Mouse (Mus musculus): ENCODE results near the gene Tnn. TPM values are rescaled to one million over a fixed set of nuclear protein-coding genes. Genes with fewer than 3 reads are reported as not detected.
A peak's percentile ranks its signal among the peaks of the same experiment; 100 is the strongest.

Gene Tnn
- polyA plus RNA-seq (2021): 0.03 TPM

DNA sequence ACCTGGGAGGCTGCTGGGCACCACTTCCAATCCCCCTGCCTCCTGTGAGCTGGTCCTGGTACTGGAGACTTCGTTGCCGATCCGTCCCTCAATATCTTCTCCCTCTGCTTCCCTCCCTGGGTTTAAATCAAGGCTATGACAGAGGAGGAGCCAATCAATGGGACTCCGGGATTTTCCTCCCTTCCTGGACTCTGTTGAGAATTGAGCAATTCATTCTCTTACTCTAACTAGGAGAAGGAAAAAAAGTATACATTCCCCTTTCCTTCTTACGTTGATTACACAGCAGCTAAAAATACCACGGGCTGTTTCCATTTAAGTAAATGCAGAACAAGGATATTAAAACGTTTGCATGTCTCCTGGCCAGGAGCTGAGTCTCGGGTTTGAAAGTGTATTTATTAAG, at the start of gene Tnn:
TSS of gene Tnn (minus strand) at position 101 of the 400 bp plus-strand sequence.
- in situ Hi-C loops (cut with MboI; ENCODE audit: low pct_unique_long_range_greater_than_20kb): no loop called here
- DNase-seq (ENCODE audit: low read depth, low spot score) (no peak), ATAC-seq (no peak)
- ChIA-PET CTCF (interaction anchor here (1.1 kb wide), 1 partner anchor 26 kb away, joined by 3 read pairs; no protein-coding TSS in a partner anchor), POLR2A (no interaction called here)
- H3K27me3 ChIP-seq: peaks cover 6% of the 10 kb centered on the region
- TF ChIP-seq CTCF (IDR thresholded peaks at IDR 0.05): no peak

GRCm38 (mm10) chr1:160195337-160195663, 41.9 kb upstream of the Tnn start:
- POLR2A ChIA-PET: no interaction called here

GRCm38 (mm10) chr1:160194529-160195336, 41.4 kb upstream of the Tnn start, which contains the start of gene Mrps14:
Gene Mrps14 (plus strand): TSS chr1:160195215.
- POLR2A ChIA-PET: no interaction called here
- no peaks in the 10 kb centered on the region for H3K27me3 ChIP-seq
- CTCF ChIA-PET: interaction anchor here (1.0 kb wide), 1 partner anchor 19 kb away, joined by 4 read pairs; no protein-coding TSS in a partner anchor
- DNase-seq (ENCODE audit: low read depth, low spot score) (peak; percentile 83), ATAC-seq (peak; percentile 99)
- in situ Hi-C loops (cut with MboI; ENCODE audit: low pct_unique_long_range_greater_than_20kb): loop anchor here (10.0 kb wide), 1 partner anchor 180 kb away; no protein-coding TSS in a partner anchor
- TF ChIP-seq CTCF (IDR thresholded peaks at IDR 0.05): peak; percentile 98

More at GRCm38 (mm10) chr1:160195337-160195663, 41.9 kb upstream of the Tnn start:
- ATAC-seq: peak; percentile 40
- CTCF ChIA-PET: no interaction called here
- no peaks in the 10 kb centered on the region for H3K27me3 ChIP-seq
- TF ChIP-seq CTCF (IDR thresholded peaks at IDR 0.05): no peak
- in situ Hi-C loops (cut with MboI; ENCODE audit: low pct_unique_long_range_greater_than_20kb): loop anchor here (10.0 kb wide), 1 partner anchor 180 kb away; no protein-coding TSS in a partner anchor
- DNase-seq (ENCODE audit: low read depth, low spot score): no peak

- ATAC-seq: no peak
- no peak for DNase-seq (ENCODE audit: low read depth, low spot score)
- peak; percentile 61 for TF ChIP-seq CTCF (IDR thresholded peaks at IDR 0.05)
- in situ Hi-C loops (cut with MboI; ENCODE audit: low pct_unique_long_range_greater_than_20kb): loop anchor here (10.0 kb wide), 1 partner anchor 900 kb away; no protein-coding TSS in a partner anchor
- H3K27me3 ChIP-seq: peaks cover 3% of the 10 kb centered on the region
- ChIA-PET POLR2A (no interaction called here), CTCF (no interaction called here)
Measured at GRCm38 (mm10) chr1:160184506-160184905, 31.1 kb upstream of the Tnn start.

- POLR2A ChIA-PET: no interaction called here
- TF ChIP-seq CTCF (IDR thresholded peaks at IDR 0.05): no peak
- DNase-seq (ENCODE audit: low read depth, low spot score) (no peak), ATAC-seq (no peak)
- H3K27me3 ChIP-seq: peaks cover 3% of the 10 kb centered on the region
- in situ Hi-C loops (cut with MboI; ENCODE audit: low pct_unique_long_range_greater_than_20kb): loop anchor here (10.0 kb wide), 1 partner anchor 896 kb away; no protein-coding TSS in a partner anchor
- CTCF ChIA-PET: no interaction called here
Measured at GRCm38 (mm10) chr1:160181216-160181615, 27.8 kb upstream of the Tnn start.

GRCm38 (mm10) chr1:160176903-160177302, 23.5 kb upstream of the Tnn start:
- ATAC-seq: no peak
- in situ Hi-C loops (cut with MboI; ENCODE audit: low pct_unique_long_range_greater_than_20kb): loop anchor here (5.0 kb wide), 2 partner anchors 75 to 275 kb away; no protein-coding TSS in a partner anchor
- CTCF ChIA-PET: no interaction called here

GRCm38 (mm10) chr1:160166600-160166999, 13.2 kb upstream of the Tnn start:
- ATAC-seq (no peak), DNase-seq (ENCODE audit: low read depth, low spot score) (no peak)
- H3K27me3 ChIP-seq: peaks cover 26% of the 10 kb centered on the region
- CTCF ChIA-PET: no interaction called here
- POLR2A ChIA-PET: no interaction called here
- no peak for TF ChIP-seq CTCF (IDR thresholded peaks at IDR 0.05)
- in situ Hi-C loops (cut with MboI; ENCODE audit: low pct_unique_long_range_greater_than_20kb): no loop called here

More at GRCm38 (mm10) chr1:160176903-160177302, 23.5 kb upstream of the Tnn start:
- no peak for DNase-seq (ENCODE audit: low read depth, low spot score)
- peaks cover 3% of the 10 kb centered on the region for H3K27me3 ChIP-seq
- POLR2A ChIA-PET: no interaction called here
- TF ChIP-seq CTCF (IDR thresholded peaks at IDR 0.05): no peak

DNA sequence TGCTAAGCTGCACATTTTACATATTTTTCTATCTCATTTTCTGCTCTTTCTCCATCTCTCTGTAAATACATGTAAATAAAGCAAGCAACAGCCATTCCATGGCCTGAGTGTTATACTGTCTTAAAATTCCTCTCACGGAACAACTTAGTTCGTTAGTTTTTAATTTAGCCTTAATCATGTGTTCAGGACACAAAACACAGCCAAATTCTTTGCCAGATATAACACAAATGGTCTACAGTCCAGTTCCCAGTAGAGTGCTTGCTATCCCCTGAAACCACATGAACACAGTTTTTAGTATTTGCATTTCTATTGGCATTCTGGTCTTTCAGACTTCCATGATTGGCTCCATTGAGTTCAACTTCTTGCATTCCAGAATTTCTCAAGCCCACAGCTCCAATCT, 4.8 kb upstream of the Tnn start:
- DNase-seq (ENCODE audit: low read depth, low spot score): no peak
- CTCF ChIA-PET: no interaction called here
- no peak for TF ChIP-seq CTCF (IDR thresholded peaks at IDR 0.05)
- in situ Hi-C loops (cut with MboI; ENCODE audit: low pct_unique_long_range_greater_than_20kb): no loop called here
- ATAC-seq: no peak
- peaks cover 20% of the 10 kb centered on the region for H3K27me3 ChIP-seq
- POLR2A ChIA-PET: no interaction called here

DNA sequence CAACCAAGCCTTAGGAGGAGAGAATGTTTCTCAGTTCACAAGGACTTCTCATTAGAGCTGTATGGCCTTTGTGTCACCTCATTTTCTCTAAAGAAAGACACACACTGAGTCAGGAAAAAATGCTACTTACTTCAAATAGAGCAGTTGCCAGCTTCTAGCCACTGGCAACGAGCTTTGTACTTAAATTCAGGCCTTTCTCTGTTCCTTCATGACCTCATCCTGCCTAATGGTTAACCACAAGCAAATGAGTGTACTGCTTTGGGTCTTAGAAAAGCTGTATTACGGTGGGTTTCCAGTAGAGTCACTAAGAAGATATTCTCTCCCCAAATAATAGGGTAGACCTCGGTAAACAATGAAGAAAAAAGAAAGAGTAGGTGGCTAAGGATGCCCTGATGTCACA, 2.7 kb downstream of the Tnn start:
- H3K27me3 ChIP-seq: peaks cover 4% of the 10 kb centered on the region
- no peak for ATAC-seq
- in situ Hi-C loops (cut with MboI; ENCODE audit: low pct_unique_long_range_greater_than_20kb): no loop called here
- CTCF ChIA-PET: interaction anchor here (0.9 to 1.1 kb wide), 5 partner anchors 10 to 69 kb away, joined by 3 read pairs; no protein-coding TSS in a partner anchor
- POLR2A ChIA-PET: no interaction called here
- DNase-seq (ENCODE audit: low read depth, low spot score): no peak
- no peak for TF ChIP-seq CTCF (IDR thresholded peaks at IDR 0.05)

DNA sequence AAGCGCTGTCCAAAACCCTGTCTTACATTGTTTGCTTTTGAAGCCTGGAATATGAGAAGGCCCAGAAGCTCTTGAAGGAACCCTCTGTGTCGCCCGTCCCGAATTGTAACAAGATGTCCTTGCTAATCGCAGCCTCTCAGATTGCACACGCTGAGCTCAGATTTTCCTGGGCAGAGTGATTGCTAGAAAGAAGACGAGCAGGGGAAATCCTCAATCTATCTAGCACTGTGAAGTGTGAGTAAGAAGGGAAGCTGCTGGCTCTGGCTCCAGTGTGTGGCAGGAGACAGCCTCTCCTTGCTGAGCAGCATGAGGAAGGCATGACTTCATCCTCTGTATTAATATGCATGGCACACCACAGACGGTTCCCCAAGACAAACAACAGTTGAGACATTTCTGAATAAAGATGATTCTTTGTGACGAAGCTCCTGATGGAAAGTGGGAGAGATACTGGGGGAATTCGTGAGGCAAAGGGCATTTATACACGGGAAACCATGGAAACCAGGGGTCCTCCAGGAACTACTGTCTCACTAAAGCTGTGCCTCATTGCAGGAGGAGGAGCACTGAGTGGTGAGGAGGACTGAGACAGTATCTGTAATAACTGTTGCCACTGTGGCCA, 4.0 kb downstream of the Tnn start:
- ChIA-PET CTCF (no interaction called here), POLR2A (no interaction called here)
- in situ Hi-C loops (cut with MboI; ENCODE audit: low pct_unique_long_range_greater_than_20kb): no loop called here
- no peak for ATAC-seq
- H3K27me3 ChIP-seq: peaks cover 4% of the 10 kb centered on the region
- DNase-seq (ENCODE audit: low read depth, low spot score): no peak
- no peak for TF ChIP-seq CTCF (IDR thresholded peaks at IDR 0.05)

- ChIA-PET CTCF (no interaction called here), POLR2A (no interaction called here)
- ATAC-seq (no peak), DNase-seq (ENCODE audit: low read depth, low spot score) (no peak)
- peaks cover 4% of the 10 kb centered on the region for H3K27me3 ChIP-seq
- in situ Hi-C loops (cut with MboI; ENCODE audit: low pct_unique_long_range_greater_than_20kb): no loop called here
- no peak for TF ChIP-seq CTCF (IDR thresholded peaks at IDR 0.05)
Measured at GRCm38 (mm10) chr1:160147274-160147673, 6.1 kb downstream of the Tnn start.
